Mouse (Mus musculus): ENCODE results near the gene Ntsr2.

Ntsr2 gene

GRCm38 (mm10) chr12:16653332-16654093, at the start of gene Ntsr2:
Ntsr2 (plus strand) TSS chr12:16653382.
- in situ Hi-C loops (cut with MboI) = no loop called here

DNA sequence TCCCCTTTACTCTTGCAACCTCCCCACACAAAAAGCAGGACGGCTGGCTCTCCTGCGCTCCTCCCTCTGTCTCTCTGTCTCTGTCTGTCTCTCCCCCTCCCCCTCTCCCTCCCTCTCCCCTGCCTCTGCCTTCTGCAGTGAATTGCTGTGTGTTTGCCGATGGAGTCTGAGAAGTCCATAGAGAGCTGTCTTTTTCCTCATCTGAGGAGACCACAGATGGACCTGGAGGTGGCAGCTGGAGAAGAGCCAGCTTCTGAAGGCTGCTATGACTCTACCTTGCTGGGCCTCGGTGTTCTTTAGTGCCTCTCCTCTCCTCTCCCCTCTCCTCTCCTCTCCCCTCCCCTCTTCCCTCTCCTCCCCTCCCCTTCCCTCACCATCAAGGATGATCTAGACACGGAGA, 47.6 kb upstream of the Ntsr2 start:
- in situ Hi-C loops (cut with MboI) = no loop called here

DNA sequence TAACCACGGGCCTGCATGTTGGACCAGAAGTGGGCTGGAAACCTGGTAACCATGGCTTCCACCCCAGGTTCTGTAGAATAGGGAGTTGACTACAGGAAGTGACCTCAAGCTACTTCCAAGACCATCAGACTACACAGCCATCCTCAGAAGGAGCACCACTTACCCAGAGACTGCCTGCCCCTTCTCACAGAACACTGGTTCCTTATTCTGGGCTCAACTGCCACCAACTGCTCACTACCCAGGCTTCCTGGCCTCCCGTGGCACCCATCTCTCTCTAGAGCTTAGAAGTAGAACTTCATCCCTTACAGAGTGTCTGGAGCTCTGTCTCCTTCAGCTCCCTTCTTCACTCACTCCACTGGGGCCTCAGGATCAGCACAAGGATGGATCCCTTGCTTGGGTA, 42.2 kb upstream of the Ntsr2 start, which contains the start of gene Lpin1:
Lpin1 (minus strand) TSS at position 31 of the 400 bp plus-strand sequence.
- in situ Hi-C loops (cut with MboI) = no loop called here

GRCm38 (mm10) chr12:16614556-16614955, 38.6 kb upstream of the Ntsr2 start:
- in situ Hi-C loops (cut with MboI) = no loop called here

DNA sequence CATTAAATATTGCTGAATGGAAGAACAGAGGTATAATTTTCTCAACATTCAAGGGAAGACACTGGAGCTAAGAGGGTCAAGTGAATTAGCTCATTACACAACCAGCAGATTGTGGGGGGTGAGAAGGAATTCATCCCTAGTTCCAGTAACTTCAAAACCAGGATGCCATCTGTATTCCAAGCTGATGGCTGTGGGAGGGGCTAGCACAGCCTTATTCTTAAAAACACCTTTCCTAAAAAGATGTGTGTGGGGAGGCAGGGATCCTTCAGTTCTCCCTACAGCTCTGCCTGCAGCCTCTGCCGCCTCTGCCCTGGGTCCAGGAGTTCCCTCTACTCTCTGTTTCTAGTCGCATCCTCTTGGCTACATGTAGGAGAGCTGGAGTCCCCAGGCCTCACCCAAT, 37.4 kb upstream of the Ntsr2 start:
- in situ Hi-C loops (cut with MboI) = no loop called here

- in situ Hi-C loops (cut with MboI) = no loop called here
Measured at GRCm38 (mm10) chr12:16618512-16619274, 34.5 kb upstream of the Ntsr2 start.

- in situ Hi-C loops (cut with MboI) = no loop called here
Measured at GRCm38 (mm10) chr12:16619453-16619852, 33.7 kb upstream of the Ntsr2 start.

GRCm38 (mm10) chr12:16620230-16620629, 33.0 kb upstream of the Ntsr2 start:
- in situ Hi-C loops (cut with MboI) = no loop called here

DNA sequence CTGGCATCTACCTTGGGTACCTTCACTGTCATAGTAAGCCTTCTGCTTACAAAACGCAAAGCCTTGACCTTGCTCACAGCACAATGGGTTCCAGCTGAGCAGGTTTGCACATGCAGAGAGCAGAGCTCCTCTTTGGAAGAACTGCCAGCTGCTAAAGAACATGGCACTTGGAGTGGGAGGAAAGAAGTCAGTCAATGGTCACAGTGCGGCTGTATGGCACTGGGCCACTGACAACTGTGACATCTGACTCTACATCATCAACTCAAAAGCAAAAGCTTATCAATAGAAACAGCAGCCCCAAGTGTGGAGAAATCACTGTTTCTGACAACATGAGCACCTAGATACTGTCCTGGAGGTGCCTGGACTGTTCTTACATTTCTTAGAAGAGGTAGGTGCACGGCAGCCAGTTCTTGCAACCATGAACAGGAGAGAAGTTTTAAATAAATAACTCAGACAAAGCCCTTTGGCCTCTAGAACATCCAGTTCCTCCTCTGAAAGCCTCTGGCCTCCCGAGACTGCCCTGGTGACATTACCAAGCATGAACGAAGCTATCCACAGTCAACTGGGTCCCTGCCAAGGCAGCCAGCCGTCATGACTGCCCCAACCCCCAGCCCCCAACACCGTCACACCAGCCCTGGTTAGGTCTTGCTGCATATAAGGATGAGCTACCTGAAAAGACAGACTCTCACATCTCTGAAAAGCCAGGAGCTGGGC, 22.9 kb upstream of the Ntsr2 start:
- in situ Hi-C loops (cut with MboI) = loop anchor here (10.0 kb wide), 1 partner anchor 66 kb away; no protein-coding TSS in a partner anchor

- in situ Hi-C loops (cut with MboI) = loop anchor here (10.0 kb wide), 1 partner anchor 66 kb away; no protein-coding TSS in a partner anchor
Measured at GRCm38 (mm10) chr12:16630866-16631185, 22.4 kb upstream of the Ntsr2 start.

GRCm38 (mm10) chr12:16631423-16631822, 21.8 kb upstream of the Ntsr2 start:
- in situ Hi-C loops (cut with MboI) = loop anchor here (10.0 kb wide), 1 partner anchor 67 kb away; no protein-coding TSS in a partner anchor

GRCm38 (mm10) chr12:16633235-16633634, 19.9 kb upstream of the Ntsr2 start:
- in situ Hi-C loops (cut with MboI) = loop anchor here (10.0 kb wide), 1 partner anchor 68 kb away; no protein-coding TSS in a partner anchor

GRCm38 (mm10) chr12:16634075-16634813, 18.9 kb upstream of the Ntsr2 start:
- in situ Hi-C loops (cut with MboI) = loop anchor here (10.0 kb wide), 1 partner anchor 69 kb away; no protein-coding TSS in a partner anchor

- in situ Hi-C loops (cut with MboI) = loop anchor here (10.0 kb wide), 1 partner anchor 71 kb away; no protein-coding TSS in a partner anchor
Measured at GRCm38 (mm10) chr12:16635816-16636215, 17.4 kb upstream of the Ntsr2 start.

- in situ Hi-C loops (cut with MboI) = loop anchor here (10.0 kb wide), 1 partner anchor 74 kb away; no protein-coding TSS in a partner anchor
Measured at GRCm38 (mm10) chr12:16639078-16639771, 14.0 kb upstream of the Ntsr2 start.

DNA sequence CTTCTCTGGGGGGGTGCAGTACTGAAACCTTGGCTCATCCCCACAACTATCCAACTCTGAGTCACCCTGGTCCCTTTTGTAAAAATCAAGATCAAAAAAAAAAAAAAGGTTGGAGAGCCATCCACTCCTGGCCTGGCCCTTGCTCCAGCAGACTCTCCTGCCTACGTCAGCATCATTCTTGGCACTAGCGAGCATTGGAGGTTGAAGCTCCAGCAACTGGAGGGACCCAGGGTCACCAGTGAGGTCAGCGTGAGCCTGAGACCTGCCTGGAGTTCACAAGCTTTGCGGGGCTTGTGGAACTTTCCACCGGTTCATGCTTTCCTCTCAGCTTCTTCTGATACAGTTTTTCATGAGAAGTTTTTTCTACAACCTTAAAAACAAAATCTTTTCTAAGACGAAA, 13.1 kb upstream of the Ntsr2 start:
- in situ Hi-C loops (cut with MboI) = no loop called here

- in situ Hi-C loops (cut with MboI) = no loop called here
Measured at GRCm38 (mm10) chr12:16642000-16642399, 11.2 kb upstream of the Ntsr2 start.

GRCm38 (mm10) chr12:16643508-16644345, 9.5 kb upstream of the Ntsr2 start:
- in situ Hi-C loops (cut with MboI) = no loop called here

DNA sequence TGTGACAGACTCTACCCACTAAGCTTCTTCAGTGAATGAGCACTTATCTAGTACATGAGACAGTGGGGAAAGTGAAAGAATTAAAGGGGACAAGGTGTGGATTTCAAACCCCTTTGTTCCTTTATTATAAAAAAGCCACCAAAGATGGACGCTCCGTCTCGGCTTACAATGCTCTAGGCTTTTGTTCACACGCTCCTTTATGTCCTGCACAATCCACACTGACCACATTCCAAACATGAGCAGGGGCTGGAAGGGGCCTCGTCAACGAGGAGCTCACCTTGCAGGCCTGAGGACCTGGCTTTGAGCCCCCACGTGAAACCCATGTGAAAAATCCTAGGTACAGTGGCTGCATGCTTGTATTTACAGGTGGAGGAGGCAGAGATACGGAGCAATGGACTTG, 8.5 kb upstream of the Ntsr2 start:
- in situ Hi-C loops (cut with MboI) = no loop called here

Measured in mature B cell (primary cell).